Mouse (Mus musculus) adrenal gland, adult (tissue): Measurements from ENCODE around the gene Lair1.
A peak's percentile ranks its signal among the peaks of the same experiment; 100 is the strongest.
"Not testable (repeated sequence)": the region's sequence is repeated elsewhere in the genome, so short reads cannot be mapped to it uniquely, and the experiment has no call there.

Experiments used
- DNase-seq, 2 experiments: peaks; one replicate each; pipeline ENCODE4 v3.0.0; 2022 to 2023; ENCODE audit warnings: low spot score in 1 of 2; ENCODE audit not compliant: inconsistent age in 2 of 2

Lair1 gene

GRCm38 (mm10) chr7:4063013-4063412 lies at the start of gene Lair1:
TSS of gene Lair1 (minus strand) at chr7:4063204.
- no peak for DNase-seq

DNA sequence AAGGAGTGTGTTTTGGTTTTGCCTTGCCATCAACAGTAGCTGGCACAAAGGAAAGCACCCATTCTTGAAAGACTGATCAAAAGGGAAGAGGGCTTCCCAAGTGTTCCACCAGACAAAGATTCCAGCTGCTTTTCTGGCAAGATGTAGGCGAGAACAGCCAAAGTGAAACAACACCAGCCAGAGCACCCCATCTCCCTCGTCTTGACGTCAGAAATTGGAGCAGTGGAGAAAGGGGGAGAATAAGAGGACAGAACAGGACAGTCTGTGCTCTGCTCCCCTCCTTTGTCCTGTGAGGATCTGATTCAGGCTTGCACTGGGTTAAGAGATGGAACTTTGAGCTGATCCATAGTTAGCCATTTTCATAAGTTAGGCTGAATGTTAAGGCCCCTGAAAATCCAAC lies 48.8 kb upstream of the Lair1 start:
- no peak for DNase-seq

DNA sequence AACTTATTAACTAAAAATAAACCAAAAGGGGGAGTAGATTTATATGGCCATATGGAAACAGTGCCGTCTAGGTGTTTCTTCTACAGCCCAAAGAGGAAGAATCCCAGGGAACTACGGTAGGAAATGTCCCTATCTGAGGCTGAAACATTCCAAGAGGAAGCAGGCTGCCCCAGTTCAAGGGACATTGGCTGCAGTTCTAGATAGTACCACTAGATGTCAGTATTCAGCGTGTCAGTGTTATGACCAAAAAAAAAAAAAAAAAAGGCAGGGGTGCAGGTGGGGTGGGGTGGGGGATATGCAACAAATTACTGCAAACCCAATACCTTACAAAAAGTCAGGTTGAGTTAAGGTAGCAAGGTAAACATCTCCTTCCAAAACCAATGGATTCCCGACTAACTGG lies 40.4 kb upstream of the Lair1 start:
- DNase-seq = peak in 1 of 2 experiments; percentile 75

DNA sequence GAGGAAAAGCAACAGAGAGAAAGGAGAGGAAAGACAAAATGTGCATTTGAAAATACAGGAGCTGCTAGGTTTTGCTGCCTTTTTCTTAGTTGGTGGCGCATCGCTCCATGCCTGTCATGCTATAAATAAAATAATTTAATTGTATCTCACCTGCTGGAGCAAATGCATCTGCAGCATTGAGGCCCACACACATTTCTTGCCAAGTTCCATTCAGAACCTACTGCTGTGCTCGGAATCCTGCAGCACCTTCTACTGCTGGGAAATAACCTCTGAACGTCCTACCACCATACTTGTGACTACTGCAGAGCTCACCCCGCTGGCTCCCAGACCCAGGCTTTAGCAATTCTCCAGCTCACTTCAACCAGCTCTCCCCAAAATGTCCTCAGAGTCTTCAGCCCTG lies 38.1 kb upstream of the Lair1 start:
- DNase-seq = no peak

DNA sequence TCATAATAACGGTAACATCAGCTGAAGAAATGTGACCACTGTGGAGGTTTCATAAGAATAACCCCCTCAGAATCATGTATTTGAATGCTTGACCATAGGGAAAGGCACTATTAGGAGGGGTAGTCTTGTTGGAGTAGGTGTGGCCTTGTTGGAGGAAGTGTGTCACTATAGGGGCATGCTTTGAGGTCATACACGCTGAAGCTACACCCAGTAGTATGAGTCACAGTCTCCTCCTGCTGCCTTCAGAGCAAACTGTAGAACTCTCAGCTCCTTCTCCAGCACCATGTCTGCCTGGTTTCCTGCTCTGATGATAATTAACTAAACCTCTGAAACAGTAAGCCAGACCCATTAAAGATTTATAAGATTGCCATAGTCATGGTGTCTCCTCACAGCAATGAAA lies 35.8 kb upstream of the Lair1 start:
- no peak for DNase-seq

DNA sequence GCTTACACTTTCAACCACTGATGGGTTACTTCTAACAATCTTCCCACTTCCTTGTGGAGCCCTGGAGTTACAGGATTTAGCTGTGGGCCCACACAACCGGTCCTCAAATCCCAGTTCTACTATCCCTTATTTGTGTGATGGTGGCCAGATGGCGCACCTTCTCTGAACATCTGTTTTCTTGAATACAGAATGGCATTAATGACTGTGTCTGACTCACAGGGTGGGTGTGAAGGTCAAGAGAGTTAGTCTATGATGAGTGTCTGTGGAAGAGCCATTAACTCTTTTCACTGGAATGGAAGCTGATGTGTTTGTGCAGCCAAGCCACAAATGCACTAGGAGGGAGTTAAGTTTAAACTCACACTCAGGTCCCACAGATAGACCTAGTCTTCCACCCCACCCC lies 35.3 kb upstream of the Lair1 start:
- DNase-seq = no peak

DNA sequence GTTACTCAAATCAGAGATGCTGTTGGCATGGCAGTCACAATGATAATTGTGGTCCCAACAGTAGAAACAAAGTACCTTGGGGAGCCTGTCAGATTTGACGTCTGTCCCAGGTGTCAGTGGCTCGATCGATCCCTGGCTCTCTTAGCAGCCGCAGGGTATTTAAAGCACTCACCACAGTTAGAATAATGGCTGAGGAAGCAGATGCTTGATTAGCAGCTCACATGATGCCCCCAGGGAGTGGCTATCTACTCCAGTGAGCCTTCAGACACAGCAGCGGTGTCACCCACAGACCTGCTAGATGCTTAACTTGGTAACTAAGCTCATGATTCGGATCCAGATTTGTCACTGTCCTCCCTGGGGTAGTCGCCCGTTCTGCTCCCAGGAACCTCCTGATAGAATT lies 28.2 kb upstream of the Lair1 start:
- no peak for DNase-seq

DNA sequence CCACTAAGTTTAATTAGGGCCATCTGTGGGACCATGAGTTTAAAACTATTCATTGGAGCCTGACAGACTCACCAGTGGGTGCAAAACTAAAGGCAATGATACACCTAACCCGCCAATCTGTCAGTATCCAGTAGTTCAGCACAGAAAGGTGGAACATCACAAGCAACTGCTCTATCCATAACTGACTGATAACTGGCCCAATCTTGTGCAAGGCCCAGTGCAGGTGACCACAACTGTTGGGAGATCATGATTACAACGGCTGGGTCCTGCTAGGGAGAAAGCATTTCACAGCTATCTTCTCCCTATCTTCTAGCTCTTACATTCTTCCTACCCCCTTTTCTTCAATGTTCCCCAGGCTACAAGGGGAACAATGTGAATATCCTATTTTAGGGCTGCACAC lies 25.7 kb upstream of the Lair1 start:
- no peak for DNase-seq

DNA sequence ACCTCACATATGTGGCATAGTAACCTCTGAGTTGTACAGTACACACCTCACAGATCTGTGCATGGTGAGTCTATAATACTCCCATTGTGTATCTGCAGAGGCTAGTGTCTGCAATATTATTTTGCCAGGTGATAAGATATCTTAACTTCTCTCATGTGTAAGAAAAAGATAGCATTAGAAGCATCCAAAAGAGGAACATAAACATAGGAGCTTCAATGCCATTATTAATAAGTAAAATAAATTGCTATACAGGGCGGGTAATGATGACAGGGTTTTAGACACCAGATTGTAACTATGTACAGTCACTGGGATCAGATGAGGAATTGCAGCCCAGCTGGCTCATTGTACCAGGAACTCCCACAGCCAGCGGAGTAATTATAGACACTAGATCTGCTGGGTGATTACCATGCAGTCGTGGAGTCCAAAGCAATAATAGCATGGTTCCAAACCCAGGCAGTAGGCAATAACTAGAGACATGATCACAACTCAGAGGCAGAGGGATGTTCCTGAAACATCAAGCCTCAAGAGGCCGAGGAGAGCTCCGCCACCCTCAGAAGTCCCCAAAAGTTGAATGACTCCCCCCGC lies 25.0 kb upstream of the Lair1 start:
- no peak for DNase-seq

DNA sequence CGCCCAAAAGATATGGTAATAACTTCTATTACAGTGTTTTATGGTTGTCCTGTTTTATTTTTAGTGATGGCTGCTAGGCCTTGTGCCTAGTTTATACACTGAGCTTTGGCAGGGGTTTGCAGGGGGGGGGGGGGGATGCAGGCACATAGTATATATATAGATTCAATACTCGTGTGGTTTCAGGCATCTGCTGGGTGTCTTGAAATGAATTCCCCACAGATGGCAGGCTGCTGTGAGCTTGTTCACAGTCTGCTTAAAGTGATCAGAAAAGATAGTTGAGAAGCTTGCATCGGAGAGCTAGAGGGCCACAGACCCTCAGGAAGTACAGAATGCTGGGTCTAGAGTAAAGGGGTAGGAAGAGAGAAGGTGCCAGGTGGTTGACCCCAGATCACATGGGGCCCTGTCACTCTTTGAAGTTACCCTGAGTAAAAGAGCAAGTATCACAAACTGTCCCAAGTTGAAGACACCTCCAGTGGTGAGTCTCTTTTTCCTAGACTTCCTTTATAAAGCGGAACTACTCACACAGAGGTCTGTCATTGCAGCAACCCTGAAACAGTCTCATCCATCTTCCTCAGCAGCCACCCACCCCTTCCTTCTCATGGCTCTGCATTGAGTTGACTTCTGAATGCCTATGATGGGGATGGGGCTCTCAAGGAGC lies 24.4 kb upstream of the Lair1 start:
- DNase-seq = no peak

DNA sequence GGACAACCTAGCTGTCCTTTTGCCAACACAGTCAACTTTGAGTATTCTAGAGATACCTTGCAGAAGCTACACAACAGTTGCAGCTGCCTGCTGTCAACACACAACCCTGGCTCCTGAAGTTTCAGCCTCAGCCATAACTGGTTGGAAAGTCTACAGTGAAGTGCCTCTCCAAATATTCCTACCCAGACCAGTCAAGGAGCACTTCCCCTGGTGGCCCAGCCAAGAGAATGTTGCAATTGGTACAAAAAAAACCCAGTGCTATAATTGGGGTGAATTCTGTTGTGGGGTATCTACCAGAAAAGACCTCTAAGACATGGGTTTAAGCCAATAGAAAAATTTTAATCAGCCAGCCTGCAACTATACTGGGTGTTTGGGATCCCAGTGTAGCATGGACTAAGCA lies 22.6 kb upstream of the Lair1 start:
- no peak for DNase-seq

DNA sequence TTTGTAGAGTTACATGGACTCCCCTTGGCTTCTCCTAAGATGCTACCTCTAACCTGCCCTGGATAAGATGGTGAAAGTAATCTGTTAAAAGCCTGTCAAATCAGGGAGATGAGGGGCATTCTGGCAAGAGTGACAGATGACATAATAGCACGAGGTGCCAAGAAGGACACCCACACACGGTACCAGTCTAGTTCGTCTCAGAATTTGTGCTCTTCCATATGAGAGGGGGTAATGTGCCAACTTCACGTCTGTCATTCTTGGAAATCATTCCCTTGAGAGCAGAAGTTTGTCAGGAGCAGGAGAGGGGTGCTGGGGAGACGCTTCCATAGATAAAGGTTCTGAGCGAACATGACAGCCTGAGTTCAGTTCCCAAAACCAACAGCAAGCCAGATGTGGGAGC lies 21.2 kb upstream of the Lair1 start:
- no peak for DNase-seq

DNA sequence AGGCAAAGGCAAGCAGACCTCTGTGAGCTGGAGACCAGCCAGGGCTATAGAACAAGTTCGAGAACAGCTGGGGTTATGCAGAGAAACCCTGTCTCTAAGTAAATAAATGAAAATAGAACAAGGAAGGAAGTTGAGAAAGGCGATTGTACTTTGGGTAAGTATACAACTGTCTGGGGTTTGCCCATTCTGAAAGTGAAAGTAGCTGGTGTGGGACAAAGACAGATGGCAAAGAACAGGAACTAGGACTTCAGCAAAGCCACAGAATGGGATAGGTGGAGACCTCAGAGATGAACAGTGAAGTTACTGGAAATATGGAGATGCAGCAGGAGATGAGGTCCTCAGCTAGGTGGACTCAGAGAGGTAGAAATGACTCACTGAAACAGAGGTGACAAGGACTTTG lies 19.8 kb upstream of the Lair1 start:
- peak; percentile 20 to 73 for DNase-seq

- no peak for DNase-seq
Measured at GRCm38 (mm10) chr7:4081706-4082105, 18.7 kb upstream of the Lair1 start.

DNA sequence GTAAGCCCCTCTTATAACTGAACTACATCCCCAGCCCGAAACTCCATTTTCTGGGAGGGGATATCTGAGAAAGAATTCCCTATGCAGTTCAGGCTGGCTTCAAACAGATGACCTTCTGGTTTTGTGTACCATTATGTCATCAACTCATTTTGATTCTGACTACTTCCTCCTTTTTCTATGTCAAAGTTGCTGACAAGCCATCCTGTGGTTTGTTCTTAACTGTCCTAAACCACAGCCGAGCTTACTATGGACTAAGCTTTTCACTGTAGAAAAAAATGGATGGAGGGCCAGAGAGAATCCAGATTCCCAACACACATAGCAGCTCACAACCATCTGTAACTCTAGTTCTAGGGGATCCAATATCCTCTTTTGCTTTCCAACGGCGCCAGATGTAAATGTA lies 17.5 kb upstream of the Lair1 start:
- no peak for DNase-seq

GRCm38 (mm10) chr7:4079511-4079910 lies 16.5 kb upstream of the Lair1 start:
- DNase-seq = no peak

DNA sequence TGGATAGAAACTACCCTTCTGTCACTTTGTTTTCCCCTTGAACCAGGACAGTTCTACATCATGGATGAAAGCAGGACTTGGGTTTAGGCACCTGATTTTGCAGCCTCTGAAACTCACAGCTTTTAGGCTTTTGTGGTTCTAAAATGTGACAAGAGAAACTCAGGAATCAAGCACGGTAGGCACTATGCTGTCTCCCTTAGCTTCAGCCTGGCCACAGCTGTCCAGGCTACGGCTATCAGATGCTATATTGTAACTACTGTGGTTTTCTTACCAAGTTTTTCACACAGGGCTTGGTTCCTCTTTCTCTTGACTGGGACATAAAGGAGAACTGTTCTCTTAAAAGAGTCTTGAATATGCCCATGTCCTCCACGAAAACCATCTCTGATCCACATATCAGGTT lies 10.1 kb upstream of the Lair1 start:
- DNase-seq = peak in 1 of 2 experiments; percentile 26

DNA sequence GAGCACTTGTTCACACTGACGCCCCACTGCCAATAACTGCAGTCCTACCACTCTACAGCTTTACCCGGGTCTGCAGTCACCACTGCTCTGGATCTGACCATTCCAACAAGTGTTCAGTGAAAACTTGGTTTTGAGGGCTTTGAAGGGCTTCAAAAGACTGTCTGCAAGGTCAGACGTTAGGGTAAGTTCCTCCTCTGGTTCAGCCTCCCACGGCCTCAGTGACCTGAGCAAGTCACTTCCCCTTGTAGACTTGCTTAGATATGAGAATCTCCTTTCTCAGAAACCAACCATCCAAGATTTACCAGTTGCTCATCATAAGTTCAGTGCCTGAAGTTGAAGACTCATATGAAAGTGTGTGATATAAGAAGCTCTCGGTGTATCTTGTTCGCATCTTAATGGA lies 8.1 kb upstream of the Lair1 start:
- DNase-seq = no peak

GRCm38 (mm10) chr7:4063714-4064425 lies 866 bp upstream of the Lair1 start:
- DNase-seq = no peak

GRCm38 (mm10) chr7:4060602-4061188 lies 2.3 kb downstream of the Lair1 start:
- DNase-seq = not testable (repeated sequence)

DNA sequence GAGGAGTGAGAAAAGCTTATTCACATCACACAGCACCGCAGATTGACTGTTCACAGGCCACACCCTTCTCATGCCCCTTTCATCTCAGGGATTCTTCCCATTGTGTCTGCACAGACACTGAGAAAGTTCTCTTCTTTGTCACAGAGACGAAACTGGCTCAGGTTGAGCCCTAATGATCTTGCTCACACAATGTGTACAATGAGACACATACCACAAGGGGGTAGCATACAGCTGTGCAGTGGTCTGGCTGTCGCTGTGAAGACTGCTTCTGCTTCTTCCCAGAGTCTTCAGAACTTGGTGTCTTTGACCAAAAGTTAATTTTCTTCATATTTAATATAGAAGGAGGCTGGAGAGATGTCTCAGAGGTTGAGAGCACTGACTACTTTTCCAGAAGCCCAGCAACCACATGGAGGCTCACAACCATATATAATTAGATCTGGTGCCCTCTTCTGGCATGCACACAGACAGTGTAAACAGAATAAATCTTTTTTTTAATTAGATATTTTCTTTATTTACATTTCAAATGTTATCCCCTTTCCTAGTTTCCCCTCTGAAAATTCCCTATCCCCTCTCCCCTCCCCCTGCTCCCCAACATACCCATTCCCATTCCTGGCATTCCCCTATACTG lies 36.1 kb downstream of the Lair1 start:
- DNase-seq = peak in 1 of 2 experiments; percentile 50

- not testable (repeated sequence) for DNase-seq
Measured at GRCm38 (mm10) chr7:4004636-4005035, 58.4 kb downstream of the Lair1 start.
